Mouse (Mus musculus) megakaryocyte, embryonic 14.5 days (primary cell): ENCODE results near the gene Sept6. TPM values are rescaled to one million over a fixed set of nuclear protein-coding genes. Genes with fewer than 3 reads are reported as not detected.

ENCODE experiments used
- H3K27me3 ChIP-seq: replicated peaks from 2 replicates; pipeline ENCODE3; 2012; ENCODE audit warnings: inconsistent platforms
- H3K36me3 ChIP-seq: replicated peaks from 2 replicates; pipeline ENCODE3; 2012; ENCODE audit warnings: low read length, inconsistent platforms, mixed read lengths
- H3K4me1 ChIP-seq: 2 replicates; pipeline ENCODE4 v1.6.1; 2012; ENCODE audit warnings: inconsistent platforms
- H3K4me3 ChIP-seq: replicated peaks from 2 replicates; pipeline ENCODE3; 2012; ENCODE audit warnings: moderate library complexity, mild to moderate bottlenecking, inconsistent platforms
- H3K9me3 ChIP-seq: 2 replicates; pipeline ENCODE4 v1.6.1; 2012; ENCODE audit warnings: inconsistent platforms
- FLI1 ChIP-seq: IDR thresholded peaks from 2 replicates; pipeline ENCODE4 v1.6.1; 2012; ENCODE audit warnings: low read length, inconsistent platforms, mixed read lengths
- GATA1 ChIP-seq: IDR thresholded peaks from 3 replicates; pipeline ENCODE4 v1.6.1; 2012; ENCODE audit warnings: mixed read lengths, low read length, inconsistent platforms, borderline replicate concordance
- polyA plus RNA-seq: library from polyadenylated mRNA; stranded (reverse); fragments of >175 nt; gene quantifications from 2 replicates; pipeline ENCODE4 v1.2.3, GENCODE M21; 2012; ENCODE audit warnings: low replicate concordance; ENCODE audit not compliant: insufficient read depth

Gene Sept6
- polyA plus RNA-seq, 1 experiment, result 3.7 TPM

- Histone ChIP-seq H3K9me3 (peaks cover 9% of the 10 kb centered on the region; the same call in 1 of the 2 replicates), H3K27me3 (peaks cover 5% of the 10 kb centered on the region), H3K36me3 (peaks cover 16% of the 10 kb centered on the region), H3K4me1 (peaks cover 13% of the 10 kb centered on the region; the same call in 1 of the 2 replicates), H3K4me3 (peak overlapping the region; percentile 93)
- no peak for TF ChIP-seq GATA1
- TF ChIP-seq FLI1, result no peak
These were observed 117.4 kb downstream of the Sept6 start for GRCm38 (mm10) chrX:36874178-36874696.

- peaks cover 9% of the 10 kb centered on the region; the same call in 1 of the 2 replicates for H3K9me3 ChIP-seq
- peak within 1 kb of the TSS; percentile 93 for H3K4me3 ChIP-seq
- H3K4me1 ChIP-seq, result peaks cover 13% of the 10 kb centered on the region; the same call in 1 of the 2 replicates
- no peak for TF ChIP-seq FLI1
- no peak for TF ChIP-seq GATA1
- H3K36me3 ChIP-seq, result peaks cover 13% of the 10 kb centered on the region
- peaks cover 5% of the 10 kb centered on the region for H3K27me3 ChIP-seq
These were observed 117.8 kb downstream of the Sept6 start, which contains the start of the genes Ube2a and C330007P06Rik for GRCm38 (mm10) chrX:36873765-36874164. Gene Ube2a (plus strand): TSS chrX:36873900. Gene C330007P06Rik (minus strand): TSS chrX:36874111.

GRCm38 (mm10) chrX:36870372-36870771, 121.2 kb downstream of the Sept6 start:
- Histone ChIP-seq H3K4me3 (no peak overlapping the region), H3K27me3 (peaks cover 4% of the 10 kb centered on the region), H3K36me3 (no peaks in the 10 kb centered on the region), H3K9me3 (peaks cover 9% of the 10 kb centered on the region; the same call in 1 of the 2 replicates), H3K4me1 (peaks cover 10% of the 10 kb centered on the region; the same call in 1 of the 2 replicates)
- TF ChIP-seq FLI1, result no peak
- TF ChIP-seq GATA1, result no peak

GRCm38 (mm10) chrX:36864609-36865328, 126.8 kb downstream of the Sept6 start:
- H3K9me3 ChIP-seq, result no peaks in the 10 kb centered on the region
- TF ChIP-seq GATA1, result no peak
- TF ChIP-seq FLI1, result no peak

GRCm38 (mm10) chrX:36863766-36864608, 127.6 kb downstream of the Sept6 start:
- Histone ChIP-seq H3K4me1 (peaks cover 9% of the 10 kb centered on the region; the same call in 1 of the 2 replicates), H3K4me3 (peak overlapping the region; percentile 90), H3K9me3 (no peaks in the 10 kb centered on the region), H3K36me3 (peaks cover 7% of the 10 kb centered on the region), H3K27me3 (no peaks in the 10 kb centered on the region)
- TF ChIP-seq FLI1 (no peak), GATA1 (no peak)

More at GRCm38 (mm10) chrX:36864609-36865328, 126.8 kb downstream of the Sept6 start:
- H3K4me3 ChIP-seq, result peak overlapping the region; percentile 90
- peaks cover 4% of the 10 kb centered on the region for H3K36me3 ChIP-seq
- H3K27me3 ChIP-seq, result no peaks in the 10 kb centered on the region
- H3K4me1 ChIP-seq, result peaks cover 9% of the 10 kb centered on the region; the same call in 1 of the 2 replicates

Other genes starting within 250 kb of the Sept6 start
- 2.6 TPM in 1 of 2 replicates, not detected in the other for gene Slc25a43, start 248.1 kb downstream of the Sept6 start, polyA plus RNA-seq
- gene Slc25a5, start 196.1 kb downstream of the Sept6 start, polyA plus RNA-seq, result 5.3 and 23.0 TPM in 2 replicates
- gene Ube2a, start 117.9 kb downstream of the Sept6 start, polyA plus RNA-seq, result 206 and 276 TPM in 2 replicates
- gene C330007P06Rik, start 117.7 kb downstream of the Sept6 start, polyA plus RNA-seq, result 0.46 TPM in 1 of 2 replicates, not detected in the other
- gene Nkrf, start 88.9 kb downstream of the Sept6 start, polyA plus RNA-seq, result 0.34 TPM in 1 of 2 replicates, not detected in the other
- gene Sowahd, start 57.1 kb upstream of the Sept6 start, polyA plus RNA-seq, result not detected in 2 replicates
- 63.5 and 367 TPM in 2 replicates for gene Rpl39, start 93.6 kb upstream of the Sept6 start, polyA plus RNA-seq
- 5.9 TPM in 1 of 2 replicates, not detected in the other for gene Upf3b, start 118.5 kb upstream of the Sept6 start, polyA plus RNA-seq
- gene Nkap, start 135.0 kb upstream of the Sept6 start, polyA plus RNA-seq, result 3.7 and 10.4 TPM in 2 replicates
- not detected in 2 replicates for gene Akap14, start 177.0 kb upstream of the Sept6 start, polyA plus RNA-seq
- gene Ndufa1, start 199.4 kb upstream of the Sept6 start, polyA plus RNA-seq, result 38.5 and 272 TPM in 2 replicates
- gene Rnf113a1, start 199.5 kb upstream of the Sept6 start, polyA plus RNA-seq, result 3.0 TPM in 1 of 2 replicates, not detected in the other
- gene Gm9, start 219.2 kb upstream of the Sept6 start, polyA plus RNA-seq, result not detected in 2 replicates
- not detected in 2 replicates for gene Rhox1, start 230.5 kb upstream of the Sept6 start, polyA plus RNA-seq